Mouse (Mus musculus): Measurements from ENCODE around the gene Cldn20.

GRCm38 (mm10) chr17:3500076-3500475, 32.3 kb upstream of the Cldn20 start:
- TF ChIP-seq POLR2A (IDR thresholded peaks at IDR 0.05; ENCODE audit: borderline replicate concordance, low read depth, low read length) (no peak), CTCF (IDR thresholded peaks at IDR 0.05; ENCODE audit: low read depth, low read length) (no peak)
